Mouse (Mus musculus): ENCODE results near the gene Ggt6.

Gene Ggt6

DNA sequence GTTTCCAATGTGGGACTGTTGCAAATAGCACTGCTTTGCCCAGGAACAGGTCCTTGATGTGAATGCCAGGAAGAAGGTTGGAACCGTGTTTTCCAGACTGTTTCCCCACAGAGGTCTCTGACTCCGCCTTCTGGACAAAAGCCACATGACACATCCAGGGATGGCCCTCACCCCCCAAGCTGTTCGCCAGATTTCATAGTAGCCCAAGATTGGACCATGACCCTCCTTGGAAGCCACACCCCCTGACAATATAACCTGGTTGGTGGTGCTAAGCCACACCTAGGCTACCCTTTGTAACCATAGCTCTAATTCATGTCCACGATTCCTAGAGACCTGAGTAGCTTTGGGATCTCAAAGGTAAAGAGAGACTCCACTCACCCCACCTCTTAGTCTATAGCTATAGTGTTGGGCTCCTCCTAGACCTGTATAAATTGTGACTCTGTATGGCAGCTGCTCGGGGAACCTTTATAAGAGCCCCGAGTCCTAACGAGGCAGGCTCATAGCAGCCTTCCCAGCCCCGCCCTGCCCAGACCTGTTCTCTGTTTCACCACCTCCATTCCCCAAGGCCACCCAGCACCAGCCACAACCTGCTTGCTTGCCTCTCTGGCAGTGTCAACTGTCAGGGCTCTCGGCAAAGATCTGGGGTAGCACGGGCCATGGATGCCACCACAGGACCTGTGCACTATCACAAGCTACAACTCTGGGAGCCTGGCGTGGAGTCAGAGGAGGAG is at the start of gene Ggt6:
Gene Ggt6 (plus strand): TSS at position 564 of the 731 bp plus-strand sequence.
- peak; percentile 32 for DNase-seq (ENCODE audit: low spot score)

DNA sequence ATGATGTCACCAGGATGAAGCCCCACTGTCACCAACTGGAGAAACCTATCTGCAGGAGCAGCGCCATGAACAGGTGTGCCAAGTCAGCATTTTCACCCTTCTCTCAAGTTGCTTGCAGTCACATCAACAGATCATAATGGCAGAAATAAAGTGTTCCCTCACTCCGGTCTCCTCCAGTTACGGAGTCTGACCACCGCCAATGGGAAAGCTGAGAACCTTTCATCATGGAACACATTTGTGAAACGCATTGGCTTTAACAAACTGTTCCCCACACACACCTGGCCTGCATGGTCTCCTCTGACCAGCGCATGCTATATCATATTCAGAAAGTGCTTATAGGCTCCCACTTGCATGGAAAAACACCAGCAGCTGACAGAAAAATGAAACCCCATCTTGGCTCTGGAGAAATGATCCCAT is 47.2 kb upstream of the Ggt6 start:
- no peak for DNase-seq (ENCODE audit: low spot score)

DNA sequence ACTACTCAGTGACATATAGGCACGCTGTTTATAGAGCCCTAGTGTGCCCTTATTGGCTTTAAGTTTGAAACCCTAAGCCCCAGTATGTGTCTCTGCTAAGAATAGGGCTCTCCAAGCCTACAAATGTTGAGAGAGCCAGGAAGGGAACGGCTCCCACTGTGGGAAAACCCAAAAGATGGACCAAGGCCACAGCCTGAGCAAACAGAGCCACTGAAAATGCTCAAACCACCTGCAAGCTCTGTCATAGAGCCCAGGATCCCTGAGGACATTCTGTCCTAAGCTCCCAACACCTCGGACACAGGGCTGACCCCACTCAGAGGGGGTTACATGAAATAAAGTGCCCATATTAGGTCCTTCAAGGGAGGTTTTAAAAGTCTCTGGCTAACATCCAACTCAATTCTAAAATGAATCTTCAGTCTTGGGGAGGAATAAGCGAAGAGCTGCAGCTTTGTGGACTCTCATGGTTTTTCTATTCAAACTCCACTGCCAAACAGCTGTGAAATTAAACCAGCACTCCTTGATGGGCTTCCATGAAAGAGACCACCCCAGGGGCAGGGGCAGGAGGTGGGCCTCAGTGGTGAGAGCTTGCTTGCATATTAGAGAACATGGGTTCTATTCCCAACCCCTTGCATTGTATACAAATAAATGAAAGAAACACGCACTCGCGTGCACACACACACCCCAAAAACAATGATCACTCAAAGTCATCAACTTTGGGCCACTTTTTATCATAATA is 45.8 kb upstream of the Ggt6 start:
- DNase-seq (ENCODE audit: low spot score) = no peak

DNA sequence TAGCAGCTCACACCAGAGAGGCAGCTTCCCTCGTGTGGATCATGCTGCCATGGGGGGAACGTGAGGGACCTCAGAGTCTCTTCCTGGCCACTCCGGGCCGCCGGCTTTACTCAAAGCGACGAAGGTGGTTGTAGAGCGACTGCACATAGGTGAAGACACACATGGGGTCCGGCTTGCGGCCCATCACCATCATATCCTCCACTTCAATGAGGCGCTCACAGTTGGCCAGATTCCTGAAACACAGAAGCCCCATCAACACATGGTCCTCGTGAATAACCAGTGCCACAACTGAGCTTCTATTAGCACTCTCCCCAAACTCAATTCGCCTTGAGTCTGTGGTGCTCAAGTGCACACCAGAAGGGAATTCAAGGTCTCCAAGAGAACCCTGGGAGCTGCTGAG is 44.1 kb upstream of the Ggt6 start:
- no peak for DNase-seq (ENCODE audit: low spot score)

DNA sequence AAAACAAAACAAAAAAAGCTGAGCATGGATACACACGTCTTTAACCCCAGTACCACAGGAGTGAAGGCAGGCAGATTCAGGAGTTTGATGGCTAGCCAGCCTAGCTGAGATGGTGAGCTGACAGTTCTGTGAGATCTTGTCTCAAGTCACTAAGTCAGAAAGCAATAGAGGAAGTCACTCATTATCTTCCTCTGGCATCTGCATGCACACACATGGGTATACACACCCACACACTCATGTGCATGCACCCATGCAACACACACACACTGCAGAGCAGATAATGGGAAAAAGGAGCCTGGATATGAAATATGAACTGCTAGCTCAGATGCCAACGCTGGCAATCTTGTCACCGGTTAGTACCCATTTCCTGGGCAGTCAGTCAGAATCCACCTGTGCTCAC is 42.1 kb upstream of the Ggt6 start:
- DNase-seq (ENCODE audit: low spot score) = no peak

DNA sequence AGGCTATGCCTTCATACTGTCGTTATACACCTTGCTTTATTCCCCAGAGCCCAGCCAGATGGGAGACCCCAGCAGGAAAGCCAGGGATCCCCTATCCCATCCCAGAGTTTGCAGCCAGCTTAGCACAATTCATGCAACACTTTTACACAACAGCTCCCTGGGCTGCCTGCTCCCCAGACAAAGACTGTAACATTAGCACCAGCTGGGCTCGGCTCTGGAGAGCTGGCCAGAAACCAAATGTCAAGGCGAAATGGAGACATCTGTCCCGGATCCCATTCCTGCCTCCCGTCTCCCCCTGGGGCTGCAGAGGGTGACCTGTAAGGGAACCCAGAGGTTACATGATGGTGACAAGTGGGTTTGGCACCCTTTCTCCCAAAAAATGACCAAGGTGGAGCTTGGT is 41.7 kb upstream of the Ggt6 start:
- DNase-seq (ENCODE audit: low spot score) = peak; percentile 39

DNA sequence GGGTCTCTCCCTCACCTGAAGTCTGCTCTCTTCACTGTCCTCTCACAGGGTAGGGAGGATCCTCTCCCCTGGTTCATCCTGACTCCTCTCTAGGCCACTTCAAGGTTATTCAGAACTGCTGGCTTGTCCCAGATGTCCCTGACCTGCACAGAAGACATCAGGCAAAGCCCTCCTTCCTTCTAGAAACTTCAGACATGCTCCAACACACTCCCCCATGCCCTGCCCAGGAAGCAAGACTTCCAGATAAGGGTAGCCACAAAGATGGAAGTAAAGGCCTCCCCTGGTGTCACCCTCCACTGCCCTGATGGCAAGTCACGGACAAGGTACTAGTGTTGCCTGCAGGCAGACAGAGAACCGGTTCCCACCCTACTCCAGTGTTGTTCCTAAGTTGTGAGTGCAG is 40.6 kb upstream of the Ggt6 start:
- no peak for DNase-seq (ENCODE audit: low spot score)

DNA sequence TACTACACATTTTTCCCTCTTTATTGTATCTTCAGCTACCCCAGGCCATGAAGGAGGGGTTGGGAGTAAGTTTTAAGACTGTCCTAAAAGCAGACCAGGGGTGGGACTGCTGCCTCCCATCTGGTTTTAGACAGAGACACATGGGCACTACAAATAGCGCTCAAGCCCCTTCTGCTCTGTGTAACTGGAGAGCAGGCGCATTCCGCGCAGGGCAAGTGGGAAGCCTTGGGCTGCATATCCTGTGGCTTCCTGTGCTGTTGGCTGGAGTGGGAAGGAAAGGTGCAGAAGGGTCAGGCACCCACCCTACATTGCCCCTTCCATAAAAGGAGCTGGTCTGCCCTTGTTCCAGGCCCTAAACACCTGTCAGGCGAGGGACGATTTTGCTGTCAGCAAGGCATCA is 39.7 kb upstream of the Ggt6 start:
- DNase-seq (ENCODE audit: low spot score) = no peak

DNA sequence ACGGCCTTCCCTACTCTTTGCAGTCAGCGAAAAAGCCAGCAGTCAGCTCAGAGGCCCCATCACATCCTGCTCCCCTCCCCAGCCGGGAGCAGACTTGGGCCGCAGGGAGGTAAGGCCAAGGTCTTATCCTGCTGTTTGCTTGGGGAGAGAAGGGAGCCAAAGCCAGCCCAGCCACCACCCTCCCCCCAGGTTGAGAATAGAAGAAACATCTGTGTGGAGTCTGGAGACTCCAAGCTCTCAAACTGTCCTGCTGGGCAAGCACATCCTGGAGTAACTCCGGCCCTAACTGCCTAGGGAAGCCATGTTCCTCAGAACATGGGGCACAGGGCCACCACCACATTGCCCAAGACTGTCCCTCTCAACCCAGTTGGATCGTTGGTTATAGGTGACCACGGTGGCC is 38.7 kb upstream of the Ggt6 start:
- no peak for DNase-seq (ENCODE audit: low spot score)

DNA sequence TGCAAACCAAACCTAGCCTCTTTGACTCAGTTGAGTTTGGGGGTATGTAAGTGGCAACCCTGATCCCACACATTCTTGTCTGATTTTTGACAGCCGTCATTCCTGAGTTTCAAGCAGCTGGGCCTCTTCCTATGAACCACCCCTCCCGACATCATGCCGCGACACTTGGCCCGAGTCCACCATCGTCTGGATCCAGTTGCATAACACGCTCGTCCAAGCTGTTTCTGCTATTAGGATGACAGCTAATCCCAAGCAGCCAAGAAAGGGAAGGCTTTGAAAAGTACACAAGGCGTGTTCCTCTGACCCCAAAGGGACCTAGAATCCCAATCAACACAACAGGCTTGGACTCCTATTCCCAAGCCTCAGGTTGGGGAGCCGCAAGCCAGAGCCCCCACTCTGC is 38.3 kb upstream of the Ggt6 start:
- peak; percentile 71 for DNase-seq (ENCODE audit: low spot score)

DNA sequence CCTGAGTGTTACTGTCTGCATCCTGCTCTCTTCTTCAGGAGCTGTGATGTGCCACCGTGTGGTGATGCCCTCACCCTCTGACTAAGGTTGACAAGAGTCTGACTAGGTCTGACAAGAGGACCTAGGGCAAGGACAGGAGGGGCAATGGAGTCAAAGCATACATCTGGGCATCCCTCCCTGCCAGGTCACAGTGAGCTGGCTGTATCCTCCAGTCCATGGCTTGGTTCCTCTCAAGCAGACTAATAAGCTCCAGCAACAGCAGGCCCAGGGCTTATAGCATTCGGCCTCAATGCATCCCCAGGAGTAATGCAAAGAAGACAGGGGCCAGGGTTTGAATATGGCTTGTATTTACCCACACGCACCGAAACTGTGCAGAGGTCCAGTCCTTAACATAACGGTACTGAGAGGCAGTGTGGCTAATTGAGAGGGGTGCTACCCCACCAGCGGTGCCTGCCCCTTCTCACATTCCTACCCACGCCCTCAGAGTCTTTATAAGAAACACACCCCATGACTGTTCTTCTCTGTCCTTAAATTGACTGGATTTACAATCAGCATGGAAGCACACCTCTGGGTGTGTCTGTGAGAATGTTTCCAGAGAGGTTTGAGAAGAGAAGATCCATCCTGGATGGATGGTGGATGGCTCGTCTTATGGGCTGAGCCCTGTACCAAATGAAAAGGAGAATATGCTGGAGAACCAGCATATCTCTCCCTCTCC is 37.4 kb upstream of the Ggt6 start:
- no peak for DNase-seq (ENCODE audit: low spot score)

DNA sequence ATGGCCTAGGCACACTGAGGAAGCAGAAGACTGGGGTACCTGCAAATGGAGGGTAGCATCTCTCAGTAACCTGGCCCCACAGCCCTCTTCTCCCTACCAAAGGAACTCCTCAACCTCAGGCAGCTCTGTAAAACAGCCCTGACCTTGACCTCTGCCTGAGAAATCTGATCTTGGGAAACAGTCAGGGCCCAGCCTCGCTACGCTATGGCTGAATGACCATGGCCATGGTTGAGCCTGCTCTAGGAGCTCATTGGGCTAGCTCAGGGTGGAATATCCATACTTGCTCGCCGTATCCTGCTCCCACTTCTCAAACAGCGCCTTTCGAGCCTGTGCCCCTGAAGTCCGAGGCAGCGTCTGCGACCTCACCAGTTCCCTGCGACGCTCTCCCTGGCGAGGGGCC is 34.3 kb upstream of the Ggt6 start:
- no peak for DNase-seq (ENCODE audit: low spot score)

DNA sequence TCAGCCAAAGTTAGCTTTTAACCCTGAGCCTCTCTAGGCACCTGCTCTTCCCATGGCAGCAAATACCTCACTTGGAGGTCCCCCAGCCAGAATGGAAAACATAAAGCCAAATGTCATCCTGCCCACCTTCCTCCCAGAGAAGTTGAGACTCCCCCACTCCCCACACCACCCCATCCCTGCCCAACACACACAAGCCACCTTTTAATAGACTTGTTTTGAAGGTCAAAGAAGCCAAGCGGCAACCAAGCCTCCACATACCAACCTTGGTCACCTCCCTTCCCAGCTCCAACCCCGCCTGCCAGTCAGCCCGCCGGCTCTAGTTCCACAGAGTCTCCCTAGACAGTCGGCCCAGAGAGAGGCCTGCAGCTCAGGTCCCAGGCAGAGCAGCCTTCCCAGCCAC is 33.3 kb upstream of the Ggt6 start:
- DNase-seq (ENCODE audit: low spot score) = no peak

DNA sequence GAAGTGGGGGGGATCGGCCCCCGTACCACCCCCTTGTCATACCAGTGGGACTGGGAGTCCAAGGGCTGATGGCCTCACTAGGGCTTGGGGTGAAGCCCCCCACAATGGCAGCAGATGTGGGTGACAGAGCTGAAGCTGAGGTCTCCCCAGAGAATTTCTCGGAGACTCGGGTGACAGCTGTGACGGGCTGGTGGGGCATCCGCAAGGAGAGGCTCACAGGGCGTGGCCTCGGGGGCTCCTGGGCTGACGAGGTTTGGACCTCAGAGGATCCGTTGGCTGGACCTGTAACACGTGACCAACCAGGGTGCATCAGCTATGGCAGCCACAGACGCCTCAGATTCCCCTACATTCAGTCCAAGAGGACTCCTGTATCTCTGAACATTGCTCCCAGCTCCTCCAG is 32.4 kb upstream of the Ggt6 start:
- no peak for DNase-seq (ENCODE audit: low spot score)

DNA sequence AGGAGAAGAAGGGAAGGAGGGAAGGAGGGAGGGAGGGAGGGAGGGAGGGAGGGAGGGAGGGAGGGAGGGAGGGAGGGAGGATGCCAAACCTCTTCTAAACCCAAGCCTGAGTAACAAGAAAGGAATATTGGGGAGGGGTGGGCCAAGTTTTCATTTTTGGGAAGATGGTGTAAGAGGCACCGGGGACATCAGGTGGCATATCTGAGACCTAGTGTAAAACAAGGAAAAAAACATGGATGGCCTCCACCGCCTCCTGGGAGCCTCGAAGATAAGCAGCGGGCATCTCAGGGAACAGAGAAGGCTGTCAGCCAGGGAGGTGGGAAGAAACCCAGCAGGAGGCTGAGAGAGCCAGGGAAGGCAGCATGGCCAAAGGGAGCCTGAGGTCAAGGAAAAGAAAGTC is 29.8 kb upstream of the Ggt6 start:
- DNase-seq (ENCODE audit: low spot score) = no peak

DNA sequence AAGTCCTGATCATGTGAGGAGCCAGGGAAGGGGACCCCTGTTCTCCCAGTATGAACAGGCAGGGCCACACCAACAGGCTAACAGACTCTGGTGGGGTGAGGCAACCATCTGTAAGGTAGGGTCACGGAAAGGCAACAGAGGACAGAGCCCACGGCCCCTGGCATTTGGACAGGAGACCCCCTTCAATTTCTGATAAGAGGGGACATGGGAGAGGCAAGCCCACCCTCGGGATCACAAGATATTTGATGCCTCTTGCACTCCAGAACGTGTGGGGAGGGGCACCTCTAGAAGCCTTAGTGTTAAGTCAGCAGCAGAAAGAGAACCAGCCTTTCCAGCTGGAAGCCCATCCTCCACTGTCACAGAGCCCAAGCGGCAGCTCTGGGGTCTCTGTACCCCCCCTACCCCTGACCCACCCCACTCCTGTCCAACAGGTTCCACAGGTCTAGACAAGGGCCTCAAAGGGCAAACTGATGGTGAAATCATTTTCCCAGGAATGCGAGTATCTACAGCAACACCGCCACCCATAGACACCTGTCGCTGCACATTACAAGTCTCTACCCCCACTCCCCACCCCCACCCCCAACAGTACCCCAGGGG is 29.1 kb upstream of the Ggt6 start:
- no peak for DNase-seq (ENCODE audit: low spot score)

DNA sequence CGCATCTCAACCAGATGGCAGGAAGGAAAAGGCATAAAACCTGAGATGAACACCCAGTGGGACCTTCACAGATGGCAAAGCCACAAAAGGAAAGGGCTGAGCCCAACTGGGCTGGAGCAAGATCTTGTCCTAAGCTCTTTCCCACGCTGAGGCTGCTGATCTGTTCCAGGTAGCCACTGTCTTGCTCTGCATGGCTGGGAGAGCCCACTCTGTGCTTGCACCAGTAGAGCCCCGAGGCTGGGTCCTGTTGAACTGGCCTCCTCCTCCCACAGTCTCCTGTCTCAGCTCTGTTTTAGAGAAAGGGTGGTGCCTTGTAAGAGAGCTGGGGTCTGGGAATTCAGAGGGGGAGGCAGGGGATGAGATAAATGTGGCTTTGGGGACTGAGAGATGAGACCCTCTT is 28.2 kb upstream of the Ggt6 start:
- DNase-seq (ENCODE audit: low spot score) = no peak

DNA sequence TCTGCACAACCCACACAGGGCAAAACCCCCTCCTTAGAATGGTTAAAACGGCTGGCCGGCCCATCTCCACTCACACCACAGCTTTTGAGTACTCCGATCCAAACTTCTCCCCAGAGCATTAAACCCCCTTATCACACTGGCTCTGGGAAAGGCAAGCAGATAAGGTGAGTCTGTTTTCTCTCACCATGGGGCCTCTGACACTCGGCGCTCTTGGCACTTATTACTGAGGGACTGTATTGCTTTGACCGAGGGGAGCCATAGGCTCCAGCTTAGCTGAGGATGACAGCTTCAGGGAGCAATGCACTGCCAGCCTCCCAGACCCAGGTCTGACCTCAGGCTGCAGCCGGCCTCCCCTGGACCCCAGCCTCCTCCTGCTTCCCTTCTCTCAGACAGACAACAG is 27.8 kb upstream of the Ggt6 start:
- no peak for DNase-seq (ENCODE audit: low spot score)

DNA sequence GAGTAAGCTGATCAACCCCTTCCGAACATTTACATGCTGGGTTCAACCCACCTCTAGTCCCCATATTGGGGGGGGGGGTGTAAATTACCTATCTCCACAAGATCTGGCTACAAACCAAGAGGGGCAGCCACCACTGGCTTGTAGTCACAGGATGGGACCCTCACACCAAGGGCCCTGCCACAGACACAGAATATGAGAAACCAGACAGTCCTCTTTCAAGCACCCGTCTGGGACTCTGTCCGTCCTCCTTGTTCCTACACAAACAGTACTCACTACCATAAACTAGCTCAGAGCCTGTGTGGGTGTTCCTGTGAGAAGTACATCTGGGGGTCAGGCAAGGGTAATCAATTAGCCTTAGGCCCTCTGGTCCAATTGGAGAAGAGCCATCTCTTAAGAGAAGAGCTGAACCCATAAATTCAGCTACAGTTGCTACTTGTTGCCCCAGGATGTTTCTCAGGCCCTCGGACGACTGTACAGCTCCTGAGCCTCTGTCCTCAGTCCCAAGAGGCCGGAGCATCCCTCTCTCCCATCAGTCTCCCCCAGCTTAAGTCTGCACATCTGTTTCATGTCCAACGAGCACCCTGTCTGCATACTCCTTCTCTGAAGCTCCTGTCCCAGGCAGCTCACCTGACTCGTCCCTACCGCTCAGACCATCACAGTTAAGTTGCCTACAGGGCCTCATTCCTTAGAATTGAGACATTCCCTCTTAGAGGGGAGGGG is 26.7 kb upstream of the Ggt6 start:
- no peak for DNase-seq (ENCODE audit: low spot score)

DNA sequence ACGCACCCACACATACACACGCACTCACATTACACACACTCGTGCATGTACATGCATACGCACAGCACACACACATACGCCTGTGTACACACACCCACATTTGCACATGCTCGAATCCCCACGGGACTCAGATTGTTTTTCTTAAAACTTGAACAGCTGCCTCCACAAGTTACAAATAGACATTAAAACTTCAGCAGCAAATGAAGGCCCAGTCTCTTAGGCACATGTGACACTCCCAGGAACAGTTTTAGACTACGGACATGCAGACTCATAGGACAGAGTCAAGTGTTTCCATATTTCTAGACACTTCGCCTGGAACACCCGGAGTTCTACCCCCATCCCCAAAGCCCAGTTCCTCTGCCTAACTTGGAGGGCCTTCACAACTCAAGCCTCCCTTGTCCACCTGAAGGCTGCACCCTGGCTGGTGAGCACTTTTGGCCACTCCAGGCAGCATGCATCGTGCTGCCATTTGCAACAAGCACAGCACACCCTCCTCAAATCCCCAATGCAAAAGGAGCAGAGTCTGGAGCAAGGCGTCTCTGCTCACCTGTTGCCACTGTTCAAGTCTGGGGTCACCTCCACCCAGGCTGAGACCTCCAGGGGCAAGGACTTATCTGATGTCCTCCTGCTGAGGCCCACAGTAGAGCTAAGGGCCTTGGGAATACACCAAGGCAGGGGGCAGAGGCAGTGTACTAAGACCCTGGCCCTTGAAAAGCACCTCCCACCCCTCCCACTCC is 25.5 kb upstream of the Ggt6 start:
- DNase-seq (ENCODE audit: low spot score) = no peak

DNA sequence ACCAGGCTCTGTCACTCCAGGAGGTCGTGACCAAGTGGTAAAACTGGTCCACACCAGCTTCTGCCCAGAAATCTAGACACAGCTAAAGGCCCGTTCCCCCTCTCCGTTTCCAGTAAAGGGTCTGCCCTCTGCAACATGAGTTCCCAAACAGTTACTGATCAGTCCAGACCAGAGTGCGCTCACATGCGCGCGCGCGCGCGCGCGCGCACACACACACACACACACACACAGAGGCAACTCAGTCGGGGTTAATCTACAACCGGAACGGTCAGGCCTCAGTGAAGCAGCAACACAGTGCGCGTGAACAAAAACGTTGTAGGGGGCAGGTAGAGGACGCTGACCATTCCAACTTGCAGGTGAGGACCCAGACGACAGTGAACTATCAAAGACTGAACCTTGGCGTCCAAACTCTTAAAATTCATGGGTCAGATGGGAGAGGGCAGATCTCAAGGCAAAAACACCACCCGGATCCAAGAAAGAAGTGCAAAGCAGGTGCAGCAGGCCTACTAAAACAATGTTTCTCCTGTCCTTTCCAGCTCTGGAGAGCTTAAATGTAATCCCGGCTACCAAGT is 24.7 kb upstream of the Ggt6 start:
- no peak for DNase-seq (ENCODE audit: low spot score)
